Mouse (Mus musculus) midbrain, embryonic 16.5 days (tissue): ENCODE measurements around the gene Gpt2. TPM values are rescaled to one million over a fixed set of nuclear protein-coding genes. Genes with fewer than 3 reads are reported as not detected.

Experiments
- ATAC-seq: fragments of 200-750 bp; cut with Nextera tagmentation; 2 replicates; pipeline ENCODE4 v1.8.0; 2017; ENCODE audit warnings: moderate TSS enrichment
- H3K27ac ChIP-seq: fragments of 300-500 bp; sonication (generic); 2 replicates; pipeline ENCODE4 v1.5.1; 2014; ENCODE audit warnings: mild to moderate bottlenecking, low read length, mixed read lengths
- H3K27me3 ChIP-seq: fragments of 300-500 bp; sonication (generic); 2 replicates; pipeline ENCODE4 v1.6.1; 2014; ENCODE audit warnings: low read depth, low read length, mixed read lengths; ENCODE audit not compliant: control insufficient read depth, insufficient read depth
- H3K36me3 ChIP-seq: fragments of 300-500 bp; sonication (generic); 2 replicates; pipeline ENCODE4 v1.6.1; 2014; ENCODE audit warnings: mild to moderate bottlenecking, low read length, moderate library complexity, mixed read lengths; ENCODE audit not compliant: control insufficient read depth, insufficient read depth
- H3K4me1 ChIP-seq: fragments of 300-500 bp; sonication (generic); 2 replicates; pipeline ENCODE4 v1.6.1; 2014; ENCODE audit warnings: mild to moderate bottlenecking, low read length, mixed read lengths; ENCODE audit not compliant: control insufficient read depth, insufficient read depth
- H3K4me2 ChIP-seq: fragments of 300-500 bp; sonication (generic); 2 replicates; pipeline ENCODE4 v1.6.1; 2014; ENCODE audit warnings: mild to moderate bottlenecking, low read length, mixed read lengths
- H3K4me3 ChIP-seq: fragments of 300-500 bp; sonication (generic); 2 replicates; pipeline ENCODE4 v1.5.1; 2014; ENCODE audit warnings: low read depth, mild to moderate bottlenecking, low read length, moderate library complexity, mixed read lengths
- H3K9ac ChIP-seq: fragments of 300-500 bp; sonication (generic); 2 replicates; pipeline ENCODE4 v1.6.1; 2014; ENCODE audit warnings: low read depth, low read length, mixed read lengths
- H3K9me3 ChIP-seq: fragments of 300-500 bp; sonication (generic); replicated peaks from 2 replicates; pipeline ENCODE4 v1.6.1; 2014; ENCODE audit warnings: mild to moderate bottlenecking, low read length, mixed read lengths; ENCODE audit not compliant: control insufficient read depth, poor library complexity, severe bottlenecking
- WGBS: fragments of 180-500 bp; shearing (Covaris S2); extraction: QIAGEN DNeasy Blood & Tissue Kit; methylation state at CpG from one replicate; pipeline ENCODE4 v1.1.7; 2014; 5-methylcytosine and 5-hydroxymethylcytosine counted together
- polyA plus RNA-seq: library from polyadenylated mRNA; unstranded; fragments of >200 nt; fragmentation: Nextera tagmentation; extraction: Ambion mirVana; gene quantifications from 2 replicates; pipeline ENCODE4 v1.2.1, GENCODE M21; 2015

The Gpt2 gene
- polyA plus RNA-seq, 1 experiment from 2014 or later = 42.2 TPM

GRCm38 (mm10) chr8:85492940-85493931 is 860 bp downstream of the Gpt2 start:
- Histone ChIP-seq H3K9ac (peak overlapping the region; percentile 86), H3K4me1 (peaks cover 13% of the 10 kb centered on the region), H3K9me3 (no peaks in the 10 kb centered on the region), H3K27ac (peak overlapping the region; percentile 83), H3K36me3 (no peaks in the 10 kb centered on the region), H3K27me3 (no peaks in the 10 kb centered on the region), H3K4me3 (peak overlapping the region; percentile 60), H3K4me2 (peak overlapping the region; percentile 69)
- 6% methylated on average over 49 of the region's 49 CpGs for WGBS
- peak; percentile 67 for ATAC-seq

DNA sequence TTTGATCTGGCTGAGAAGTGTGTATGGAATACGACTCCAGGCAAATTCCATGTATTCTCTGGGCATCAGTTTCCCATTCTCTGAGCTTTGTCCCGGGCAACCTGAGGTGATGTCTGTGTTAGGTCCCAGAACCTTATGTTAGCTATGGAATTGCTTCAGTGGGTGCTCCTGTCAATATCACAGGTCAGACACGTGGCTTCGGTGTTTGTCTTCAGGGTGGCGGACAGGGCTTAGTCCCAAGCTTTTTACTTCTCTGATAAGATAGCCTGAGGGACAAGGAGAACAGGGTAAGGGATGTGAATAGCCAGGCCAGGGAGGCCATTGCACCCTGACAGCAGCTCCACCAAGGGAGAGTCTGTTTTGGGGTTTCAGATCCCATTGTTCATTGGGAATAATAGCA is 3.7 kb downstream of the Gpt2 start:
- ATAC-seq = no peak
- H3K4me1 ChIP-seq = peaks cover 20% of the 10 kb centered on the region
- H3K27me3 ChIP-seq = no peaks in the 10 kb centered on the region
- no peak overlapping the region for H3K27ac ChIP-seq
- no peaks in the 10 kb centered on the region for H3K9me3 ChIP-seq
- no peak overlapping the region for H3K4me3 ChIP-seq
- H3K36me3 ChIP-seq = no peaks in the 10 kb centered on the region
- no peak overlapping the region for H3K9ac ChIP-seq
- no peak overlapping the region for H3K4me2 ChIP-seq
- 88% methylated on average over 5 of the region's 5 CpGs for WGBS

- Histone ChIP-seq H3K4me1 (peaks cover 20% of the 10 kb centered on the region), H3K4me3 (no peak overlapping the region), H3K9ac (no peak overlapping the region), H3K27ac (no peak overlapping the region), H3K27me3 (no peaks in the 10 kb centered on the region), H3K36me3 (no peaks in the 10 kb centered on the region), H3K4me2 (no peak overlapping the region), H3K9me3 (no peaks in the 10 kb centered on the region)
- no peak for ATAC-seq
- 94% methylated on average over 4 of the region's 4 CpGs for WGBS
Measured at GRCm38 (mm10) chr8:85496778-85497177, 4.4 kb downstream of the Gpt2 start.

DNA sequence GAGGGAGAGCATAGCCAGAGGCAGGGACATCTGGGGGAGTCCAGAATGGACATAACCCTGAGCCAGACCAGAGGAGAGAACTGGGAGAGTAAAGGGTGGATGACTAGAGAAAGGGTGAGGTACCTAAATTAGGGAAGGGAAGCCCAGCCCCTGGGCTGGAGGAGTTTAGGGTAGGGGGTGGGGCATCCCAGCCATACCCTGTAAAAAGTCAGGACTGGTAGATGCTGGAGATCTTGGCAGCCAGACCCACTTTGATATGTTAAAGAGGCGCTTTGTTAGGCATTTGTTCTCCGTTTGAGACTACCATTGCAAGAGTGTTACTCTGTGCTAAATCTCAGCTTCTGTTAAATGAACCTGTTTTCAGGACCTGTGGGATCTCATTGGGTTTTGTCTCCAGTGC is 6.2 kb downstream of the Gpt2 start:
- WGBS = 24% methylated on average over 2 of the region's 2 CpGs
- H3K27ac ChIP-seq = 0 out of 2 replicates have a peak overlapping the region, but pooled peaks have one; percentile 2
- H3K27me3 ChIP-seq = no peaks in the 10 kb centered on the region
- peaks cover 14% of the 10 kb centered on the region for H3K4me1 ChIP-seq
- no peak overlapping the region for H3K4me2 ChIP-seq
- no peaks in the 10 kb centered on the region for H3K9me3 ChIP-seq
- no peak overlapping the region for H3K4me3 ChIP-seq
- ATAC-seq = no peak
- H3K36me3 ChIP-seq = no peaks in the 10 kb centered on the region
- no peak overlapping the region for H3K9ac ChIP-seq

DNA sequence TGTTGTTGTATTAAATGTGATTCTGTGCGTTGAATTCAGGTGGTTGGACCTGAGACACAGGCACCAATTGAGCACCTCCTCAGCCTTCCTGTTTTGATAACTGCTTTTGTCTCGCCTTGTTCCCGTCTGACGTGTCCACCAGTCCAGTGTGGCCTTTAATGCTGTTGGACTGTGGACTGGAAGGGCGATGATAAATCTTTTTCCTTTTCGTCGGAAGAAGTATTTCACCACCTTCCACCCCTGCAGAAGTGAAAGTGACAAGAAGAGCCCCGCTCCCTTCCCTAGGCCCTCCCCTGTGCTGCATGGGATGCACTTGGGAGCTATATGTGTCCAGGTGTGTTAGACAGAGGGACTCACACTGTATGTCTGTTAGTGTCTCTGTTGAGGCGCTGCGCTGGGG is 8.1 kb downstream of the Gpt2 start:
- no peak overlapping the region for H3K4me2 ChIP-seq
- no peak overlapping the region for H3K9ac ChIP-seq
- no peaks in the 10 kb centered on the region for H3K27me3 ChIP-seq
- no peaks in the 10 kb centered on the region for H3K9me3 ChIP-seq
- 90% methylated on average over 10 of the region's 10 CpGs for WGBS
- ATAC-seq = no peak; the same call in 1 of the 2 replicates
- no peaks in the 10 kb centered on the region for H3K36me3 ChIP-seq
- no peak overlapping the region for H3K4me3 ChIP-seq
- peaks cover 7% of the 10 kb centered on the region; the same call in 1 of the 2 replicates for H3K4me1 ChIP-seq
- H3K27ac ChIP-seq = peak overlapping the region; percentile 25; the same call in 1 of the 2 replicates

GRCm38 (mm10) chr8:85500955-85501685 is 8.7 kb downstream of the Gpt2 start:
- WGBS = 69% methylated on average over 11 of the region's 11 CpGs
- no peak overlapping the region for H3K4me2 ChIP-seq
- H3K4me1 ChIP-seq = peaks cover 7% of the 10 kb centered on the region; the same call in 1 of the 2 replicates
- H3K9me3 ChIP-seq = no peaks in the 10 kb centered on the region
- H3K4me3 ChIP-seq = no peak overlapping the region
- peak; percentile 86 for ATAC-seq
- H3K27ac ChIP-seq = peak overlapping the region; percentile 63
- H3K9ac ChIP-seq = no peak overlapping the region
- no peaks in the 10 kb centered on the region; the same call in 1 of the 2 replicates for H3K36me3 ChIP-seq
- no peaks in the 10 kb centered on the region for H3K27me3 ChIP-seq

DNA sequence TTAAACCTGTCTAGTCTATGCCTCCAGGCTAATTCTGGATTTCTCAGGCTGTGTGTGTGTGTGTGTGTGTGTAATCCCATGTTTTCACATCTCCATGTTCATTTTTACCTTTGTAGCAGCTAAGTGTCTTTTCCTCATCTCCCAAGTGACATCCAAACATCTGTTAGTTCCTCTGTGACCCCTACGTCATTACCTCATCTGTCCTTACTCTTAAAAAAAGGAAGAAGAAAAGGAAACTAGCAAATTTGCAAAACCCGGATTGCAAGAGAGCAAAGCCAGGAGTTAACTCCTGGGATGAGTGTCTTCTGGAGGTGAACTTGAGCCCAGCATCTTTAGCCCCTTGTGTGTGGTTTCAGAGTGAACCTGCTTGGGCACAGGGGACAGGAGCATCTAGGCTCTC is 10.0 kb downstream of the Gpt2 start:
- H3K4me3 ChIP-seq = no peak overlapping the region
- no peaks in the 10 kb centered on the region for H3K9me3 ChIP-seq
- no peak overlapping the region for H3K9ac ChIP-seq
- H3K36me3 ChIP-seq = no peaks in the 10 kb centered on the region; the same call in 1 of the 2 replicates
- 83% methylated on average over 2 of the region's 2 CpGs for WGBS
- no peaks in the 10 kb centered on the region for H3K27me3 ChIP-seq
- peaks cover 7% of the 10 kb centered on the region; the same call in 1 of the 2 replicates for H3K4me1 ChIP-seq
- no peak overlapping the region for H3K4me2 ChIP-seq
- no peak for ATAC-seq
- no peak overlapping the region for H3K27ac ChIP-seq

GRCm38 (mm10) chr8:85503065-85503464 is 10.7 kb downstream of the Gpt2 start:
- ATAC-seq = no peak
- H3K36me3 ChIP-seq = peaks cover 2% of the 10 kb centered on the region
- H3K27me3 ChIP-seq = no peaks in the 10 kb centered on the region
- H3K4me2 ChIP-seq = no peak overlapping the region
- H3K27ac ChIP-seq = no peak overlapping the region
- H3K4me3 ChIP-seq = no peak overlapping the region
- H3K4me1 ChIP-seq = peaks cover 7% of the 10 kb centered on the region; the same call in 1 of the 2 replicates
- WGBS = 53% methylated on average over 3 of the region's 3 CpGs
- H3K9me3 ChIP-seq = no peaks in the 10 kb centered on the region
- no peak overlapping the region for H3K9ac ChIP-seq
